Comparison of ENCODE assay signal across 8 mouse cellular contexts in the genomic region with DNA sequence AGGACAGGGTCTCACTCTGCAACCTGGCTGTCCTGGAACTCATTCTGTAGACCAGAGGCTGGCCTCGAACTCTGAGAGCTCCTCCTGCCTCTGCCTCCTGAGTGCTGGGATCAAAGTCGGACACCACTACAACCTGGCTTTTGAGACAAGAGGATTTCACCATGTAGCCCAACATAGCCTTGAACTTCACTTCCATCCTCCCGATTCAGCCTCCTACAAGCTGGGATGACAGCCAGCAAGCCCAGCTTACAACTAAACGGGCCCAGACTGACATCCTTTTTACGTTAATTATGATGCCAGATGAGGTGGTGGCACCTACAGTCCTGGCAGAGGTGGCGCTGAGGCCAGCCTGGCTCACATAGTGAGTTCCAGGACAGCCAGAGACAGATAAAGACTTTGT. TPM values are rescaled to one million over a fixed set of nuclear protein-coding genes. Genes with fewer than 3 reads are reported as not detected.
A peak's percentile ranks its signal among the peaks of the same experiment; 100 is the strongest.
DNase-seq lines count a peak whose midpoint lies in the region; ATAC-seq and TF ChIP-seq lines count a peak whose summit lies in the region.

No protein-coding gene starts in this region.

- TF ChIP-seq POLR2A in testis, adult 2 months (IDR thresholded peaks at IDR 0.05; ENCODE audit: control insufficient read depth, low read depth, low read length): no peak

- no peak for ATAC-seq in erythroblast, adult 5-6 weeks (replicated peaks; ENCODE audit: low FRiP score, poor library complexity, severe bottlenecking)
- no peak for ATAC-seq in liver, embryonic 13.5 days (ENCODE audit: low read depth)
- no peak for ATAC-seq in stomach, postnatal 0 days (ENCODE audit: low FRiP score, low TSS enrichment)

- WGBS in liver, embryonic 13.5 days (ENCODE audit: insufficient replicate concordance): 78% methylated on average over 6 of the region's 6 CpGs
- 84% methylated on average over 6 of the region's 6 CpGs for WGBS in stomach, postnatal 0 days

- no peak for TF ChIP-seq EP300 in stomach, postnatal 0 days (optimal IDR thresholded peaks at IDR 0.05)

- no peak for DNase-seq in testis, postnatal 10 days (ENCODE audit: low spot score)
- no peak for DNase-seq in liver, embryonic 13.5 days
- no peak for DNase-seq in stomach, postnatal 0 days (ENCODE audit: low spot score)
- DNase-seq in spleen, postnatal 36 days (ENCODE audit: low spot score in 2 of 2): no peak
- DNase-seq in layer of hippocampus, adult 11-12 months (ENCODE audit: low spot score): no peak

- TF ChIP-seq CTCF in testis, adult 2 months (IDR thresholded peaks at IDR 0.05; ENCODE audit: control insufficient read depth, insufficient read depth, insufficient replicate concordance, low read depth, low read length): no peak
- TF ChIP-seq CTCF in stomach, postnatal 0 days (IDR thresholded peaks at IDR 0.05; ENCODE audit: low read depth): no peak

- no peak overlapping the region for H3K27ac ChIP-seq in testis, adult 2 months (ENCODE audit: control insufficient read depth, insufficient read depth, low read depth, low read length)
- H3K27ac ChIP-seq in liver, embryonic 13.5 days: peak overlapping the region; percentile 72
- H3K27ac ChIP-seq in stomach, postnatal 0 days (replicated peaks): no peak overlapping the region

- H3K4me2 ChIP-seq in liver, embryonic 13.5 days: peak overlapping the region; percentile 73
- peak overlapping the region; percentile 86; the same call in 1 of the 2 replicates for H3K4me2 ChIP-seq in stomach, postnatal 0 days (replicated peaks; ENCODE audit: low read depth)

- no peaks in the 10 kb centered on the region for H3K9me3 ChIP-seq in erythroblast, embryonic 14.5 days (ENCODE audit: control insufficient read depth, low read length)
- H3K9me3 ChIP-seq in liver, embryonic 13.5 days (replicated peaks): no peaks in the 10 kb centered on the region
- H3K9me3 ChIP-seq in stomach, postnatal 0 days (ENCODE audit: control insufficient read depth, low read length): no peaks in the 10 kb centered on the region

- peak overlapping the region; percentile 78 for H3K9ac ChIP-seq in liver, embryonic 13.5 days
- H3K9ac ChIP-seq in stomach, postnatal 0 days (ENCODE audit: low read length): peak overlapping the region; percentile 84

- peaks cover 17% of the 10 kb centered on the region for H3K36me3 ChIP-seq in erythroblast, embryonic 14.5 days (ENCODE audit: control insufficient read depth)
- no peaks in the 10 kb centered on the region for H3K36me3 ChIP-seq in testis, adult 2 months (ENCODE audit: control insufficient read depth, insufficient read depth, low read length)
- H3K36me3 ChIP-seq in liver, embryonic 13.5 days: peaks cover 3% of the 10 kb centered on the region; the same call in 1 of the 2 replicates
- H3K36me3 ChIP-seq in stomach, postnatal 0 days (ENCODE audit: control insufficient read depth, insufficient read depth, low read length): no peaks in the 10 kb centered on the region

- peak overlapping the region; percentile 82 for H3K4me3 ChIP-seq in erythroblast, embryonic 14.5 days (replicated peaks)
- H3K4me3 ChIP-seq in testis, adult 2 months (ENCODE audit: control insufficient read depth, low read depth, low read length): peak overlapping the region; percentile 98
- H3K4me3 ChIP-seq in liver, embryonic 13.5 days (replicated peaks): peak overlapping the region; percentile 80
- no peak overlapping the region for H3K4me3 ChIP-seq in stomach, postnatal 0 days (ENCODE audit: low read depth, low read length)

- peaks cover 36% of the 10 kb centered on the region for H3K4me1 ChIP-seq in erythroblast, embryonic 14.5 days (ENCODE audit: control insufficient read depth)
- H3K4me1 ChIP-seq in testis, adult 2 months (ENCODE audit: control insufficient read depth, insufficient read depth, low read length): peaks cover 5% of the 10 kb centered on the region
- peaks cover 32% of the 10 kb centered on the region for H3K4me1 ChIP-seq in liver, embryonic 13.5 days (replicated peaks)
- H3K4me1 ChIP-seq in stomach, postnatal 0 days (replicated peaks; ENCODE audit: control insufficient read depth, insufficient read depth): peaks cover 5% of the 10 kb centered on the region; the same call in 1 of the 2 replicates

- no peaks in the 10 kb centered on the region for H3K27me3 ChIP-seq in erythroblast, embryonic 14.5 days (ENCODE audit: control insufficient read depth)
- H3K27me3 ChIP-seq in testis, adult 2 months (ENCODE audit: control insufficient read depth, insufficient read depth, low read length): no peaks in the 10 kb centered on the region
- no peaks in the 10 kb centered on the region for H3K27me3 ChIP-seq in liver, embryonic 13.5 days
- no peaks in the 10 kb centered on the region for H3K27me3 ChIP-seq in stomach, postnatal 0 days (ENCODE audit: control insufficient read depth, insufficient read depth, low read length)

RNA-seq across cellular contexts. Expression of gene Sgta, which starts 1.1 kb away (rescaled TPM):
- 18.3 and 18.8 TPM in 2 replicates for polyA plus RNA-seq in erythroblast, embryonic 14.5 days (2012)
- 6.7 and 20.3 TPM in 2 replicates for total RNA-seq in erythroblast, adult 5-6 weeks (2015; ENCODE audit: low replicate concordance)
- total RNA-seq in erythroblast, adult 5-6 weeks (2017; ENCODE audit: low replicate concordance): 14.8 and 18.1 TPM in 2 replicates
- polyA plus RNA-seq in testis, adult 2 months (2012; rRNA removed): 203 and 224 TPM in 2 replicates
- 69.1 and 71.6 TPM in 2 replicates for polyA plus RNA-seq in liver, embryonic 13.5 days (2015; fragmentation: Nextera tagmentation; extraction: Ambion mirVana)
- 93.7 and 98.7 TPM in 2 replicates for polyA plus RNA-seq in stomach, postnatal 0 days (2015; fragmentation: Nextera tagmentation; extraction: Ambion mirVana)

RNA-seq across cellular contexts. Expression of gene Thop1, which starts 10.9 kb away (rescaled TPM):
- 5.2 and 5.3 TPM in 2 replicates for polyA plus RNA-seq in erythroblast, embryonic 14.5 days (2012)
- 1.9 TPM in 1 of 2 replicates, not detected in the other for total RNA-seq in erythroblast, adult 5-6 weeks (2015; ENCODE audit: low replicate concordance)
- total RNA-seq in erythroblast, adult 5-6 weeks (2017; ENCODE audit: low replicate concordance): 3.1 and 4.1 TPM in 2 replicates
- 318 and 378 TPM in 2 replicates for polyA plus RNA-seq in testis, adult 2 months (2012; rRNA removed)
- 35.1 and 38.2 TPM in 2 replicates for polyA plus RNA-seq in liver, embryonic 13.5 days (2015; fragmentation: Nextera tagmentation; extraction: Ambion mirVana)
- 77.2 and 83.8 TPM in 2 replicates for polyA plus RNA-seq in stomach, postnatal 0 days (2015; fragmentation: Nextera tagmentation; extraction: Ambion mirVana)

RNA-seq across cellular contexts. Expression of gene Slc39a3, which starts 21.7 kb away (rescaled TPM):
- 1.5 and 1.7 TPM in 2 replicates for polyA plus RNA-seq in erythroblast, embryonic 14.5 days (2012)
- 2.1 and 2.5 TPM in 2 replicates for total RNA-seq in erythroblast, adult 5-6 weeks (2015; ENCODE audit: low replicate concordance)
- 2.7 and 3.8 TPM in 2 replicates for total RNA-seq in erythroblast, adult 5-6 weeks (2017; ENCODE audit: low replicate concordance)
- polyA plus RNA-seq in testis, adult 2 months (2012; rRNA removed): 39.6 and 46.3 TPM in 2 replicates
- polyA plus RNA-seq in liver, embryonic 13.5 days (2015; fragmentation: Nextera tagmentation; extraction: Ambion mirVana): 5.7 and 5.8 TPM in 2 replicates
- 11.0 and 11.1 TPM in 2 replicates for polyA plus RNA-seq in stomach, postnatal 0 days (2015; fragmentation: Nextera tagmentation; extraction: Ambion mirVana)

RNA-seq across cellular contexts. Expression of gene Diras1, which starts 33.4 kb away (rescaled TPM):
- 0.01 TPM in 1 of 2 replicates, not detected in the other for polyA plus RNA-seq in erythroblast, embryonic 14.5 days (2012)
- not detected in 2 replicates for total RNA-seq in erythroblast, adult 5-6 weeks (2015; ENCODE audit: low replicate concordance)
- total RNA-seq in erythroblast, adult 5-6 weeks (2017; ENCODE audit: low replicate concordance): not detected in 2 replicates
- polyA plus RNA-seq in testis, adult 2 months (2012; rRNA removed): 0.95 and 1.4 TPM in 2 replicates
- 0.06 TPM in 1 of 2 replicates, not detected in the other for polyA plus RNA-seq in liver, embryonic 13.5 days (2015; fragmentation: Nextera tagmentation; extraction: Ambion mirVana)
- polyA plus RNA-seq in stomach, postnatal 0 days (2015; fragmentation: Nextera tagmentation; extraction: Ambion mirVana): 0.40 and 0.42 TPM in 2 replicates

RNA-seq across cellular contexts. Expression of gene Creb3l3, which starts 39.8 kb away (rescaled TPM):
- polyA plus RNA-seq in erythroblast, embryonic 14.5 days (2012): 0.05 and 0.07 TPM in 2 replicates
- not detected in 2 replicates for total RNA-seq in erythroblast, adult 5-6 weeks (2015; ENCODE audit: low replicate concordance)
- total RNA-seq in erythroblast, adult 5-6 weeks (2017; ENCODE audit: low replicate concordance): not detected in 2 replicates
- polyA plus RNA-seq in testis, adult 2 months (2012; rRNA removed): 0.40 and 0.70 TPM in 2 replicates
- polyA plus RNA-seq in liver, embryonic 13.5 days (2015; fragmentation: Nextera tagmentation; extraction: Ambion mirVana): 22.3 and 22.5 TPM in 2 replicates
- 9.3 and 10.4 TPM in 2 replicates for polyA plus RNA-seq in stomach, postnatal 0 days (2015; fragmentation: Nextera tagmentation; extraction: Ambion mirVana)
